Mouse (Mus musculus): ENCODE measurements around the gene Hcrtr2. TPM values are rescaled to one million over a fixed set of nuclear protein-coding genes. Genes with fewer than 3 reads are reported as not detected.

The Hcrtr2 gene
- polyA plus RNA-seq, 1 experiment: not detected

- no peak for TF ChIP-seq TAL1 (IDR thresholded peaks at IDR 0.05; ENCODE audit: low read length)
- no peak for TF ChIP-seq GATA1 (IDR thresholded peaks at IDR 0.05; ENCODE audit: low read length)
- H3K9me3 ChIP-seq (ENCODE audit: control insufficient read depth, low read length): no peaks in the 10 kb centered on the region
- no peaks in the 10 kb centered on the region for H3K36me3 ChIP-seq (ENCODE audit: control insufficient read depth)
- no peak within 1 kb of the TSS for H3K4me3 ChIP-seq (replicated peaks)
- no peaks in the 10 kb centered on the region for H3K27me3 ChIP-seq (ENCODE audit: control insufficient read depth)
- no peaks in the 10 kb centered on the region for H3K4me1 ChIP-seq (ENCODE audit: control insufficient read depth)
These were observed 110.1 kb downstream of the Hcrtr2 start, which contains the start of gene Gfral for GRCm38 (mm10) chr9:76213557-76213956. TSS of gene Gfral (minus strand) at chr9:76213657.

GRCm38 (mm10) chr9:76196917-76197316 lies 126.7 kb downstream of the Hcrtr2 start:
- Histone ChIP-seq H3K9me3 (ENCODE audit: control insufficient read depth, low read length) (no peaks in the 10 kb centered on the region), H3K4me1 (ENCODE audit: control insufficient read depth) (no peaks in the 10 kb centered on the region), H3K36me3 (ENCODE audit: control insufficient read depth) (no peaks in the 10 kb centered on the region), H3K4me3 (replicated peaks) (no peak overlapping the region), H3K27me3 (ENCODE audit: control insufficient read depth) (no peaks in the 10 kb centered on the region)
- TF ChIP-seq TAL1 (IDR thresholded peaks at IDR 0.05; ENCODE audit: low read length) (no peak), GATA1 (IDR thresholded peaks at IDR 0.05; ENCODE audit: low read length) (no peak)

- H3K36me3 ChIP-seq (ENCODE audit: control insufficient read depth): no peaks in the 10 kb centered on the region
- no peaks in the 10 kb centered on the region; the same call in 1 of the 2 replicates for H3K9me3 ChIP-seq (ENCODE audit: control insufficient read depth, low read length)
- TF ChIP-seq TAL1 (IDR thresholded peaks at IDR 0.05; ENCODE audit: low read length) (no peak), GATA1 (IDR thresholded peaks at IDR 0.05; ENCODE audit: low read length) (no peak)
- no peak overlapping the region for H3K4me3 ChIP-seq (replicated peaks)
- no peaks in the 10 kb centered on the region for H3K27me3 ChIP-seq (ENCODE audit: control insufficient read depth)
- no peaks in the 10 kb centered on the region for H3K4me1 ChIP-seq (ENCODE audit: control insufficient read depth)
These were observed 144.4 kb downstream of the Hcrtr2 start for GRCm38 (mm10) chr9:76179221-76179620.

Other genes starting within 250 kb of the Hcrtr2 start
- not detected in 2 replicates for gene Gfral, start 110.2 kb downstream of the Hcrtr2 start, polyA plus RNA-seq (2012)
- not detected in 2 replicates for gene Fam83b, start 243.3 kb upstream of the Hcrtr2 start, polyA plus RNA-seq (2012)

Measured in erythroblast, embryonic 14.5 days (primary cell).